Mouse (Mus musculus): ENCODE results near the gene Ecpas. TPM values are rescaled to one million over a fixed set of nuclear protein-coding genes. Genes with fewer than 3 reads are reported as not detected.
A peak's percentile ranks its signal among the peaks of the same experiment; 100 is the strongest.

The Ecpas gene
- total RNA-seq (2021) (100 to 1,000 TPM; 132 to 194 TPM), polyA plus RNA-seq (2012; rRNA removed) (55.6 and 63.9 TPM in 2 replicates)
- long read RNA-seq, partial matches to known transcripts: 6 of 20 reads
- long read RNA-seq, other reads (novel, unspliced or antisense): 14 of 20 reads

- DNase-seq: peak; percentile 94
Observed at GRCm38 (mm10) chr4:58912629-58913335, at the start of gene Ecpas. Ecpas (minus strand) TSS chr4:58912749.

- DNase-seq: no peak
Observed at GRCm38 (mm10) chr4:58961719-58962118, 49.2 kb upstream of the Ecpas start.

GRCm38 (mm10) chr4:58952630-58953029 is 40.1 kb upstream of the Ecpas start:
- no peak for DNase-seq

GRCm38 (mm10) chr4:58948391-58948790 is 35.8 kb upstream of the Ecpas start:
- no peak for DNase-seq

GRCm38 (mm10) chr4:58944695-58945094 is 32.1 kb upstream of the Ecpas start:
- DNase-seq: no peak

- no peak for DNase-seq
Observed at GRCm38 (mm10) chr4:58944206-58944553, 31.6 kb upstream of the Ecpas start.

GRCm38 (mm10) chr4:58943420-58944205 is 31.1 kb upstream of the Ecpas start, which contains the start of gene Zkscan16:
Zkscan16 (plus strand) TSS chr4:58943628.
- peak; percentile 85 for DNase-seq

GRCm38 (mm10) chr4:58942942-58943341 is 30.4 kb upstream of the Ecpas start:
- DNase-seq: no peak

GRCm38 (mm10) chr4:58941638-58942037 is 29.1 kb upstream of the Ecpas start:
- no peak for DNase-seq

- DNase-seq: peak; percentile 27
Observed at GRCm38 (mm10) chr4:58935846-58936245, 23.3 kb upstream of the Ecpas start.

- peak; percentile 71 for DNase-seq
Observed at GRCm38 (mm10) chr4:58934746-58935476, 22.4 kb upstream of the Ecpas start.

GRCm38 (mm10) chr4:58934308-58934707 is 21.8 kb upstream of the Ecpas start:
- no peak for DNase-seq

- DNase-seq: no peak
Observed at GRCm38 (mm10) chr4:58932541-58932940, 20.0 kb upstream of the Ecpas start.

- DNase-seq: no peak
Observed at GRCm38 (mm10) chr4:58927661-58928060, 15.1 kb upstream of the Ecpas start.

GRCm38 (mm10) chr4:58926120-58926519 is 13.6 kb upstream of the Ecpas start:
- DNase-seq: no peak

- DNase-seq: no peak
Observed at GRCm38 (mm10) chr4:58925664-58926063, 13.1 kb upstream of the Ecpas start.

GRCm38 (mm10) chr4:58923933-58924332 is 11.4 kb upstream of the Ecpas start:
- no peak for DNase-seq

- peak; percentile 82 for DNase-seq
Observed at GRCm38 (mm10) chr4:58915081-58915826, 2.7 kb upstream of the Ecpas start.

- DNase-seq: peak; percentile 43
Observed at GRCm38 (mm10) chr4:58913336-58914026, 932 bp upstream of the Ecpas start.

GRCm38 (mm10) chr4:58911831-58912628 is 519 bp downstream of the Ecpas start:
- DNase-seq: peak; percentile 86
